Mouse (Mus musculus): ENCODE measurements at regions not wholly inside any gene's neighbourhood (a gene's known extent, or its start where the extent isn't known, plus 50 kb on each side); places are given as distances from the start of the nearest gene placed in this dataset.
"Not testable (repeated sequence)": the region's sequence is repeated elsewhere in the genome, so short reads cannot be mapped to it uniquely, and the experiment has no call there.

- no peak for DNase-seq (ENCODE audit: low spot score in 2 of 2)
Observed at GRCm38 (mm10) chr11:24925135-24925534, 847.3 kb downstream of the Bcl11a start.

GRCm38 (mm10) chr11:24943646-24944045, 865.8 kb downstream of the Bcl11a start:
- DNase-seq (ENCODE audit: low spot score in 2 of 2) = no peak

- DNase-seq (ENCODE audit: low spot score in 2 of 2) = no peak
Observed at GRCm38 (mm10) chr11:24951161-24951560, 873.3 kb downstream of the Bcl11a start.

- no peak for DNase-seq (ENCODE audit: low spot score in 2 of 2)
Observed at GRCm38 (mm10) chr11:24972359-24972758, 894.5 kb downstream of the Bcl11a start.

GRCm38 (mm10) chr11:24980193-24980665, 902.4 kb downstream of the Bcl11a start:
- DNase-seq (ENCODE audit: low spot score in 2 of 2) = no peak

- no peak for DNase-seq (ENCODE audit: low spot score in 2 of 2)
Observed at GRCm38 (mm10) chr11:24983060-24983629, 905.3 kb downstream of the Bcl11a start.

GRCm38 (mm10) chr11:25005491-25005890, 927.6 kb downstream of the Bcl11a start:
- DNase-seq (ENCODE audit: low spot score in 2 of 2) = no peak

GRCm38 (mm10) chr11:25026786-25027185, 948.9 kb downstream of the Bcl11a start:
- no peak for DNase-seq (ENCODE audit: low spot score in 2 of 2)

- no peak for DNase-seq (ENCODE audit: low spot score in 2 of 2)
Observed at GRCm38 (mm10) chr11:25040983-25041382, 963.1 kb downstream of the Bcl11a start.

- DNase-seq (ENCODE audit: low spot score in 2 of 2) = no peak
Observed at GRCm38 (mm10) chr11:25042763-25043162, 964.9 kb downstream of the Bcl11a start.

- no peak for DNase-seq (ENCODE audit: low spot score in 2 of 2)
Observed at GRCm38 (mm10) chr11:25045339-25045738, 967.5 kb downstream of the Bcl11a start.

- peak in 1 of 2 experiments; percentile 3 for DNase-seq (ENCODE audit: low spot score in 2 of 2)
Observed at GRCm38 (mm10) chr11:25045977-25046376, 968.1 kb downstream of the Bcl11a start.

GRCm38 (mm10) chr11:25055698-25056097, 977.8 kb downstream of the Bcl11a start:
- DNase-seq (ENCODE audit: low spot score in 2 of 2) = no peak

GRCm38 (mm10) chr11:25057093-25057521, 979.3 kb downstream of the Bcl11a start:
- no peak for DNase-seq (ENCODE audit: low spot score in 2 of 2)

GRCm38 (mm10) chr11:25057543-25057942, 979.7 kb downstream of the Bcl11a start:
- DNase-seq (ENCODE audit: low spot score in 2 of 2) = no peak

- no peak for DNase-seq (ENCODE audit: low spot score in 2 of 2)
Observed at GRCm38 (mm10) chr11:25063042-25063441, 985.2 kb downstream of the Bcl11a start.

GRCm38 (mm10) chr11:25063978-25064377, 986.1 kb downstream of the Bcl11a start:
- no peak for DNase-seq (ENCODE audit: low spot score in 2 of 2)

GRCm38 (mm10) chr11:25099976-25100375, 1022.1 kb downstream of the Bcl11a start:
- DNase-seq (ENCODE audit: low spot score in 2 of 2) = not testable (repeated sequence)

- no peak for DNase-seq (ENCODE audit: low spot score in 2 of 2)
Observed at GRCm38 (mm10) chr11:25104432-25104831, 1026.6 kb downstream of the Bcl11a start.

GRCm38 (mm10) chr11:25124458-25124857, 1046.6 kb downstream of the Bcl11a start:
- DNase-seq (ENCODE audit: low spot score in 2 of 2) = no peak

- DNase-seq (ENCODE audit: low spot score in 2 of 2) = no peak
Observed at GRCm38 (mm10) chr11:25142226-25142625, 1064.4 kb downstream of the Bcl11a start.

- no peak for DNase-seq (ENCODE audit: low spot score in 2 of 2)
Observed at GRCm38 (mm10) chr11:25142833-25143232, 1065.0 kb downstream of the Bcl11a start.

- DNase-seq (ENCODE audit: low spot score in 2 of 2) = no peak
Observed at GRCm38 (mm10) chr11:25147287-25147686, 1063.3 kb downstream of the 5730522E02Rik start.

- no peak for DNase-seq (ENCODE audit: low spot score in 2 of 2)
Observed at GRCm38 (mm10) chr11:25156705-25157104, 1053.9 kb downstream of the 5730522E02Rik start.
